Mouse (Mus musculus) right cerebral cortex, adult 2 months (tissue): ENCODE data around the gene Dhx35.
A peak's percentile ranks its signal among the peaks of the same experiment; 100 is the strongest.

Source experiments
- DNase-seq, 2 experiments: peaks; one replicate each; pipeline ENCODE4 v3.0.0; 2021 to 2022; ENCODE audit warnings: low spot score in 2 of 2

Gene Dhx35

DNA sequence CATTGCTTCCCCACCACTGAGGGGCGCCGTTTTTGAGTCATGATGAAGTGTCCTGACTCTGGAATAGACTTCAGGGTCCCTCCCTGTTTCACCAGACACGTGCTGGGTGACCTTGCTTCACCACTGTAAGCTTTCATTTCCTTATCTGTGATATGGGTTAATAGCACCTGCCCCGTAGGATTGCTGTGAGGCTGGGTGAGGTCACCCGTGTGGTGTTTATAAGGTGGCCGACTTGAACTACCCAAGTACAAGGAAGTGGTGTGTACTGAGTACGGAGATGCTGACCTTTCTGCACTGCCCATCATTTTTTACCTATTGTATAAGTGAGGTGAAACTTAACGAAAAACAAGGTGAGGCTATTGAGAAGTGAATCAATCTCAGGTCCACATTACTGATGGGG lies 9.0 kb downstream of the Dhx35 start:
- no peak for DNase-seq

- DNase-seq: no peak
Observed at GRCm38 (mm10) chr2:158815686-158816085, 21.1 kb downstream of the Dhx35 start.

DNA sequence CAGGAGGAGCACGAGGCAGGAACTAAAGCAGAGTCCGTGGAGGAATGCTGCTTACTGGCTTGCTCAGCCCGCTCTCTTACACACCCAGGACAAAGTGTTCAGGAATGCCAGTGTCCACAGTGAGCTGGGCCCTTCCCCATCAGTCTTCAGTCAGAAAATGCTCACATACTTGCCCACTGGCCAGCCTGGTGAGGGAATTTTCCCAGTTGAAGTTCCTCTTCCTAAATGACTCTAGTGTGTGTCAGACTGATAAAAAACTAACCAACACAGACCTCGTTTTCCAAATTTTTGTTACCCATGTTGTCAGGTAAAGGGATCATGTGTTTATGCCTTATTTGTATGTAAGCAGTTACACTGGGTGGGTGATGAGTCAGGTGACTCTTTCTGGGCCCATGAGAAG lies 21.6 kb downstream of the Dhx35 start:
- no peak for DNase-seq

- DNase-seq: no peak
Observed at GRCm38 (mm10) chr2:158817708-158818107, 23.1 kb downstream of the Dhx35 start.

GRCm38 (mm10) chr2:158828124-158828523 lies 33.5 kb downstream of the Dhx35 start:
- no peak for DNase-seq

DNA sequence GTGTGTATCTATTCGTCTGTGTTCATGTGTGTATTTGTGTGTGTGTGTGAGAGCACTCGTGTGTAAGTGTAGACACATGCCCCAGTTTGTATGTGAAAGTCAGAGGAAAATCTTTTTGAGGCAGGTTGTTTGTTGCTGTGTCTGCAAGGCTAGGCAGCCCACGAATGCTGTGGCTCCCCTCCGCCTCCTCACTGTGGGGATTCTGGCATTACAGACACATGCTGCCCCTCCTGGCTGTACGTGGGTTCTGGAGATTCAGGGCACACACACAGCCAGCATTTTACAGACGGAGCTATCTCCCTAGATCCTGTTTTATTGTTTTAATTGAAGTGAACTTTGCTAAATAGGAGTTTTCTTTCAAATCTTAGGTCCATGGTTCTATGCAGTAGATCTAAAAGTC lies 35.1 kb downstream of the Dhx35 start:
- DNase-seq: no peak

DNA sequence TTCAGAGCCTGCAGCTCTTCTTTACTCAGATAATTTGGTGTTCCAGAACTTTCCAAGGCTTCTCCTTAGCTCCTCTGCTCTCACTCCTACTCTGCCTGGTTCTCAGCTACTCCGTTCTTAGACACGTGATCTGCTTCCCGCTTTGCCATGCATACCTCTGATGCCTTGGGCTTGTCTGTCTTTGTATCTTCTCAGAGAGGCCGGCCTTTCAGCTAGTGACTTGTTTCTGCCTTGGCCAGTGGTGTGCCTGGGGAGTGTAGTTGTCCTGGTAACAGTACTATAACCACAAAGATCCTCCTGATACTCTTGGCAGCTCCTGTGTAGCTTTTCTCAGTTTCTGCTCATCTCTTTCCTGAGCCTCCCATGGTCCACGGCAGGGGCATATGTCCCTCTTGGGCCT lies 38.6 kb downstream of the Dhx35 start:
- DNase-seq: no peak

DNA sequence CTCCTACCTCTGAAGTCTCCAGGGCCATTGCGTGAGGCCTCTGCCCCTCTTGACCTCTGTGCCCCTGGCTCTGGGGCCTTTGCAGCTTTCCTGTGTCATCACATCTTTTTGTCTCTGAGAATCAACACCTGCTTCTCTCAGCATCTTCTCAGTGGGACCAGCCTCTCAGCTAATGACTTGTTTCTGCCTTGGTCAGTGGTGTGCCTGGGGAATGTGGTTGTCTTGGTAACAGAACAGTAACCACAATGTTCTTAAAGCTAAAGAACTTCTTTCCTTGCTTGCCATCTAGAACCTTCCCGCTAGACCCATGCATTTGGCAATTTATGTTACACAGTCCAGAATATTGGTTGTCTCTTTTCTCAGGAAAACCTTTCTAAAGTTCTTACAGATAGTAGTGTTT lies 39.0 kb downstream of the Dhx35 start:
- DNase-seq: no peak

DNA sequence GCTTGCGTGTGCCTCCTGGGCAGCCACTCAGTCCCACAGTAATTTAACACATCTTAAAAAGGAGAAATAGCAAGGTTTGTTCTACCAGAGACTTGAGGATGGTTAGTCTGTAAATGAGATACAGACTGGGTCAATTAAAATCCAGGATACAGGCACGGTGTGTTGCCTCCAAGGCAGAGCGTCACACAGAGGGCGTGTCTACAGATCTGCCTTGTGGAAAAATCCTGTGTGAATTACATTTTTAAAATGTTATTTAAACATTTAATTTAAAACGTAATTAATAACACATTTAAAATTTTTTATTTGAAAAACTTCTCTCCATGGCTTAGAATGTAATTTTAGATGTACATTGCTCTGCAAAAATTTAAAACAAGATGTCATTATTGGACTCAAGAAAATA lies 48.7 kb downstream of the Dhx35 start:
- no peak for DNase-seq

DNA sequence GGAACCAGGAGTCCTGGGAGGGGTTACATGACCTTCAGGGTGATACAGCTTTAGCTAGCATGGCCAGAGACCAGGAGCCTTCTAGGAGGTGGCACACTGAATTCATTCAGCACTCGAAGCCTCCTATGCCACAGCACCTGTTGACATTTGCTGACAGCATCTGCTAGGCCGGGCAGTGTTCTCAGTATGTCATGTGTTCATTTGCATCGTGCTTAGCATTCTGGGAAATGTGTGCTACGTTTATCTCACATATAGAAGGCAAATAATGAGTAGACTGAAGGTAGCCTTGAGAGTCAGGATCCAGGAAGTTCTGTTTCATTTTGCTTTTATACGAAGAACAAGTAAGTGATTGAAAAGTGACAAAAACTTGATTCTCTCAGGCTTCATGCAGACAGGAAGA lies 50.4 kb downstream of the Dhx35 start:
- DNase-seq: no peak

GRCm38 (mm10) chr2:158846208-158846607 lies 51.6 kb downstream of the Dhx35 start:
- DNase-seq: no peak

DNA sequence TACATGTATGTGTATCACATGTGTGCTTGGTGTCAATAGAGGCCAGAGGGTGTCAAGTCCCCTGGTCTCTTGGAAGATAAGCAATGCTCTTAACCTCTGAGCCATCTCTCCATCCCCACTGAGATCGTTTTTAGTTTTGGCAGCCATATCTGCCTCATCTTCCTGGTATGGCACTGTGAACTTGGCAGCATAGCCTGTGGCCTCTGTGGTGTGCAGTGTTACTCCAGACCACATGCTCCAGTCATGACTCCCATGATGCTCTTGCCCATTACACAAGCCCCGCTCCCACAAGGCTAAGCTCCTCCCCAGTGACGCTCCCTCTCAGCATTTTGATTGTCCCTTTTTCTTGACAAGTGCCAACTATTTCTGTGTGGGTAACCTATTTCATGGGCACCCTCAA lies 53.4 kb downstream of the Dhx35 start:
- no peak for DNase-seq

GRCm38 (mm10) chr2:158849416-158849815 lies 54.8 kb downstream of the Dhx35 start:
- no peak for DNase-seq

- DNase-seq: peak; percentile 39 to 59
Observed at GRCm38 (mm10) chr2:158852579-158852978, 58.0 kb downstream of the Dhx35 start.

DNA sequence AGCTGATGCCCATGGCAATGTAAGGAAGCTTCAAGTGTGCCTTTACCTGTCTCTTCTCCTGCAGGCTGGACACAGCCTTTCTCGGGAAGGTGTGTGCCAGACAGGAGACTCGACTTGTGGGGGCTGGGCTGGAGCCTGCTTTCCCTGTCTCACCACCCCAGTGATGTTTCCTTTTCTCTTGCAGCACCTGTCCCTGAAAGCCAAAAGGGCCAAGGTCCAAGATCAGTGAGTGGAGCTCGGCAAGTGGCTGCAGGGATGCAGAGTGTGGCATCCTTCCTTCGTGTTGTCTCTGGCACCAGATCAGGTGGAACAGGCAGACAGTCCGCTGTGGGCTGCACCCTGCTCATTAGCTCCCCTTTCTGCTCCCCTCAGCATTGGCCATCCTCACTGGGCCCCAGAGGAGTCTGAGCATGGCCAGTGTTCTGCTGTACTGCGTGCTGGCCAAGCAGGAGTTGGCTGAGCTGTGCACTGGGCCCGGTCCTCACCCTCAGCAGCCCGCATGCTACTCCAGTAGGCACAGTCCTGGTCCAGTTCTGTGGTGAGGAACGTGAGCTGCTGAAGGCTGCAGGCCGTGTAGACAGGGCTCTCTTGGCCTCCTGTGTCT lies 62.4 kb downstream of the Dhx35 start:
- no peak for DNase-seq

GRCm38 (mm10) chr2:158857579-158857978 lies 63.0 kb downstream of the Dhx35 start:
- DNase-seq: no peak

- no peak for DNase-seq
Observed at GRCm38 (mm10) chr2:158861115-158861514, 66.5 kb downstream of the Dhx35 start.

GRCm38 (mm10) chr2:158863341-158864125 lies 68.9 kb downstream of the Dhx35 start:
- peak; percentile 61 to 75 for DNase-seq

DNA sequence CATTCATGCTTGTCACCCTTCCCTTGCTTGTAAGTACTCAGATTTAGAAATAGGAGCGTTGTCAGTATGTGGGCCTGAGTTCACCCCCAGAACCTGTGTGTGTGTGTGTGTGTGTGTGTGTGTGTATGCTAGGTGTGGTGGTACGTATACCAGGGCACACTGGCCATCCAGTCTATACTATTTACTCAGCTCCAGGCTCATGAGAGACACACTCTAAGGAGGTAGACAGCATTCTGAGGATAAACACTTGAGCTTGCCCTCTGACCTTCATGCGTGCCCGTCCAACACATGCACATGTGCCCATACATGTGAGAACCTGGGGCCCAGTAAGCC lies 69.5 kb downstream of the Dhx35 start:
- no peak for DNase-seq

DNA sequence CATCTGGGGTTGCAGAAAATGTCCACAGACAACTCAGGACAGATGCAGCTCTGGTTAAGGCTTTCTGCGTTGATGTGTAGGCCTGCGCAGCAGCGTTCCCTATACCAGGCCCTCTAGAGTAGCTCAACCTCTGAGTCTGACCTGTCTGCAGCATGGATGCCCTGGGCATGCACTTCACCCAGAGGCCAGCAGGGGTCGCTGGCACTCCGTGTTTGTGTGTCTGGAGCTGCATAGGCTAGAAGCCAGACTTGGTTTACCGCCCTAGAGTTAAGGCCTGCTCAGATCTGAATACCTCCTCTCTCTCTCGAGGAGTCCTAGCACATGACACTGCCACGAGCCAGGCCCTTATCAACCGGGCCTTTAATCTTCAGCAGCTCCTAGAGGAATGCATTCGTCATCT lies 70.8 kb downstream of the Dhx35 start:
- DNase-seq: peak; percentile 81 to 87

GRCm38 (mm10) chr2:158886571-158886970 lies 92.0 kb downstream of the Dhx35 start:
- no peak for DNase-seq

GRCm38 (mm10) chr2:158888531-158888930 lies 93.9 kb downstream of the Dhx35 start:
- DNase-seq: no peak

GRCm38 (mm10) chr2:158889201-158889600 lies 94.6 kb downstream of the Dhx35 start:
- DNase-seq: no peak

GRCm38 (mm10) chr2:158891319-158891718 lies 96.7 kb downstream of the Dhx35 start:
- DNase-seq: no peak
